Mouse (Mus musculus): ENCODE measurements around the gene Islr. TPM values are rescaled to one million over a fixed set of nuclear protein-coding genes. Genes with fewer than 3 reads are reported as not detected.

Islr gene
- polyA plus RNA-seq, 1 experiment from 2014 or later, result 48.6 TPM

DNA sequence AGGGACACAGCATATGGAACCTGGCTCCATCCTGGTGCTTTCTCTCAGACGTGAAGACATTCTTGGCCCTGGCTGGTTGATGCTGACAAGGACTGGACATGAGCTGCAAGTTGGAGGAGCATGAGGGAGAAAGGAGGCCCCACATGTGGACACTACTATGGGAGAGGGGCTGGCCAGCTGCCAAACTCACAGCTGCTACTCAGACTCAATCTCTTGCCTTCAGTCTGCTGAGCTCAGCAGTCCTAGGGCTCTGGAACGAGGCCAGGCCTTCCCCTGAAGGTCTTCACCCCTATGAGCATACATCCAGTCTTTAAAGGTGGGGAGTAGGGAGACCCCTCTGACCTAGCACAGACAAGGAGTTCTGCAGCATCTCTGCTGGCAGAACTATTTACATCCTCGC, 48.7 kb downstream of the Islr start:
- WGBS, result 39% methylated on average over 3 of the region's 3 CpGs
- Histone ChIP-seq H3K27ac (ENCODE audit: low read depth, low read length) (peak overlapping the region; percentile 56; the same call in 1 of the 2 replicates), H3K9ac (ENCODE audit: low read depth, low read length) (no peak overlapping the region), H3K4me3 (ENCODE audit: low read length) (no peak overlapping the region), H3K9me3 (ENCODE audit: control insufficient read depth, low read length) (no peaks in the 10 kb centered on the region), H3K36me3 (ENCODE audit: control insufficient read depth, insufficient read depth, low read length) (peaks cover 33% of the 10 kb centered on the region), H3K4me1 (ENCODE audit: control insufficient read depth, insufficient read depth, low read length) (peaks cover 40% of the 10 kb centered on the region), H3K4me2 (replicated peaks; ENCODE audit: low read depth, low read length) (no peak overlapping the region), H3K27me3 (ENCODE audit: control insufficient read depth, insufficient read depth, low read length) (no peaks in the 10 kb centered on the region)
- peak; percentile 32; the same call in 1 of the 2 replicates for ATAC-seq (ENCODE audit: low FRiP score, low TSS enrichment)

DNA sequence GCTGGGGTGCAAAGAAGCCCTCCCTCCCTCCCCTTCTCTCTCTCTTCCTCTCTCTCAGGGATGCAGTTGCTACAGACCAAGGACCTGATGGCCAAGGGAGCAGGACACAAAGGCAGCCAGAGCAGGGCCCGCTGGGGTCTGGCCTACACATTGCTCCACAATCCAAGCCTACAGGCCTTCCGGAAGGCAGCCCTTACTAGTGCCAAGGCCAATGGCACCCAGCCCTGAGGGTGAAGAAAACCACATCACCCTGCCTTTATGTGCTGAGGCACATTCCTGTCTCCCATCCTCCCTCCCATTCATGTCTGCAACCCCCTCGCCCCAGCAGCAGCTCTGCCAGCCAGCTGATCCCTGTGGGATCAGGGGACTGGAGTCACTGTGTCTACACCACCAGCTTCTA, 51.0 kb downstream of the Islr start:
- H3K4me1 ChIP-seq (ENCODE audit: control insufficient read depth, insufficient read depth, low read length), result peaks cover 23% of the 10 kb centered on the region; the same call in 1 of the 2 replicates
- H3K4me3 ChIP-seq (ENCODE audit: low read length), result no peak overlapping the region
- 89% methylated on average over 3 of the region's 3 CpGs for WGBS
- peaks cover 37% of the 10 kb centered on the region for H3K36me3 ChIP-seq (ENCODE audit: control insufficient read depth, insufficient read depth, low read length)
- no peak overlapping the region for H3K4me2 ChIP-seq (replicated peaks; ENCODE audit: low read depth, low read length)
- H3K9me3 ChIP-seq (ENCODE audit: control insufficient read depth, low read length), result no peaks in the 10 kb centered on the region
- no peak for ATAC-seq (ENCODE audit: low FRiP score, low TSS enrichment)
- peak overlapping the region; percentile 59; the same call in 1 of the 2 replicates for H3K27ac ChIP-seq (ENCODE audit: low read depth, low read length)
- H3K9ac ChIP-seq (ENCODE audit: low read depth, low read length), result no peak overlapping the region
- no peaks in the 10 kb centered on the region for H3K27me3 ChIP-seq (ENCODE audit: control insufficient read depth, insufficient read depth, low read length)

DNA sequence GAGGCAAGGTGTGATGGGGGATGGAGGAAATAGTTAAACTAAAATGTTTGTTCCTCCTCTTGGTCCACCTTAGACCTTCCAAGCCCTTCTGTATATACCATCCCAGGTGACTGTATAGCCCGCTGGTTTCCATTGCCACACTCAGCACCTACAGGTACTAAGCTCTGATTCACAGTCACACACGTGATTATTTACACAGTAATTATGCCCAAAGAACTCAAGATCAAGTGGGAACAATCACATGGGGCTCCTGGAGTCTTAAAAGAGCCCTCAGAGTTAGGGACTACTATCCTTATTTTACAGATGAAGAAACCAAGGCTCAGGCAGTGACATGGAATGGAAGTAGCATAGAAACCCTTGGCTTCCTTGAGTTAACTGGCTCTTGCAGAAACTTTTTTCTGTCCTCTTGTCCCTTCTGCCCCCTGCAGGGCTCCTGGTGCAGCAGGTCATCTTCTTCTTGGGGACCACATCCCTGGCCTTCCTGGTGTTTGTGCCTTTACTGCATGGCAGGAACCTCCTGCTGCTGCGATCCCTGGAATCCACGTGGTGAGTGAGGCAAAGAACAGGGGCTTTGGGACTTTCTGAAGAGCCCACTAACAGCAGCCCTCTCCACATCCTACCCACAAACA, 53.3 kb downstream of the Islr start:
- no peaks in the 10 kb centered on the region for H3K9me3 ChIP-seq (ENCODE audit: control insufficient read depth, low read length)
- peaks cover 38% of the 10 kb centered on the region for H3K36me3 ChIP-seq (ENCODE audit: control insufficient read depth, insufficient read depth, low read length)
- H3K27me3 ChIP-seq (ENCODE audit: control insufficient read depth, insufficient read depth, low read length), result no peaks in the 10 kb centered on the region
- H3K9ac ChIP-seq (ENCODE audit: low read depth, low read length), result no peak overlapping the region
- H3K27ac ChIP-seq (ENCODE audit: low read depth, low read length), result no peak overlapping the region
- no peak overlapping the region for H3K4me2 ChIP-seq (replicated peaks; ENCODE audit: low read depth, low read length)
- 82% methylated on average over 4 of the region's 4 CpGs for WGBS
- H3K4me3 ChIP-seq (ENCODE audit: low read length), result no peak overlapping the region
- peaks cover 10% of the 10 kb centered on the region; the same call in 1 of the 2 replicates for H3K4me1 ChIP-seq (ENCODE audit: control insufficient read depth, insufficient read depth, low read length)
- no peak for ATAC-seq (ENCODE audit: low FRiP score, low TSS enrichment)

DNA sequence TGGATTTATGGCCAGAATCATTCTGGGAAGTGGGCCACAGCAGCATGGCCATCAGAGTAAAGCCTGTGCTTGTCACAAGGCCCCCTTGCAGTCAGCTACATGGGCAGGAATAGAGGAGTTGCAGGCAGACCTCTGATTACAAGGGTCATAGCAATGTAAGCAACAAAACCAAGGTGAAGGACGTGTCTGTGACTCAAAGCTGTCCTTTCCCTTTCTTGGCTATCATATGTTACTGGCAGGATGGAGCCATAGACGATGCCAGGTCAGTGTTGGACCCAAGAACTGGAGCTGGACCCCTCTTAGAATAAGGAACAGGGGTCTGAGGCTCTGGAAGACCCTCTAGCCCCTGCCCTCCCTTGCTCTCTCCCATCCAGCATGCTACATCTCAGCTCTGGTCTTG, 55.3 kb downstream of the Islr start:
- peaks cover 15% of the 10 kb centered on the region for H3K4me1 ChIP-seq (ENCODE audit: control insufficient read depth, insufficient read depth, low read length)
- H3K9me3 ChIP-seq (ENCODE audit: control insufficient read depth, low read length), result no peaks in the 10 kb centered on the region
- no peak overlapping the region for H3K27ac ChIP-seq (ENCODE audit: low read depth, low read length)
- peaks cover 34% of the 10 kb centered on the region for H3K36me3 ChIP-seq (ENCODE audit: control insufficient read depth, insufficient read depth, low read length)
- no peak overlapping the region for H3K9ac ChIP-seq (ENCODE audit: low read depth, low read length)
- 78% methylated on average over 2 of the region's 2 CpGs for WGBS
- no peak overlapping the region for H3K4me2 ChIP-seq (replicated peaks; ENCODE audit: low read depth, low read length)
- ATAC-seq (ENCODE audit: low FRiP score, low TSS enrichment), result no peak
- H3K4me3 ChIP-seq (ENCODE audit: low read length), result no peak overlapping the region
- no peaks in the 10 kb centered on the region for H3K27me3 ChIP-seq (ENCODE audit: control insufficient read depth, insufficient read depth, low read length)

DNA sequence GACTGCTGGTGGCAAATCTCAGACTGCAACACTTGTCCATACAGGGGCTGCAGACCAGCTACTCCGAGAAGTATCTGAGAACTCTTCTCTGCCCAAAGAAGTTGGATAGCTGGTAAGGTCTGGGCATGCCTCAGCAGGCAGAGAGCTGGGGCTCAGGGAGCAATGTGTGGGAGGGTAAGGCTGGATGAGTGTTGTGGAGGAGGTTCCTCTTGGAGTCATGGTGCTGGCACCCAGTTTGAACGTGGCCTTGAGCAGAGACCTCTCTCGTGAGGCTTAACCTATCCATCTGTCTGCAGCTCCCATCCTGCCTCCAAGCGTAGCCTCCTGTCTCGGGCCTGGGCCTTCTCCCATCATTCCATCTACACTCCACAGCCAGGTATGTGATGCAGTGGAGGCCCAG, 58.7 kb downstream of the Islr start:
- ATAC-seq (ENCODE audit: low FRiP score, low TSS enrichment), result peak; percentile 12; the same call in 1 of the 2 replicates
- H3K36me3 ChIP-seq (ENCODE audit: control insufficient read depth, insufficient read depth, low read length), result peaks cover 15% of the 10 kb centered on the region; the same call in 1 of the 2 replicates
- no peak overlapping the region for H3K9ac ChIP-seq (ENCODE audit: low read depth, low read length)
- no peaks in the 10 kb centered on the region for H3K27me3 ChIP-seq (ENCODE audit: control insufficient read depth, insufficient read depth, low read length)
- WGBS, result 50% methylated on average over 5 of the region's 5 CpGs
- H3K4me1 ChIP-seq (ENCODE audit: control insufficient read depth, insufficient read depth, low read length), result peaks cover 22% of the 10 kb centered on the region
- H3K27ac ChIP-seq (ENCODE audit: low read depth, low read length), result no peak overlapping the region
- H3K4me3 ChIP-seq (ENCODE audit: low read length), result no peak overlapping the region
- H3K4me2 ChIP-seq (replicated peaks; ENCODE audit: low read depth, low read length), result no peak overlapping the region
- H3K9me3 ChIP-seq (ENCODE audit: control insufficient read depth, low read length), result no peaks in the 10 kb centered on the region

DNA sequence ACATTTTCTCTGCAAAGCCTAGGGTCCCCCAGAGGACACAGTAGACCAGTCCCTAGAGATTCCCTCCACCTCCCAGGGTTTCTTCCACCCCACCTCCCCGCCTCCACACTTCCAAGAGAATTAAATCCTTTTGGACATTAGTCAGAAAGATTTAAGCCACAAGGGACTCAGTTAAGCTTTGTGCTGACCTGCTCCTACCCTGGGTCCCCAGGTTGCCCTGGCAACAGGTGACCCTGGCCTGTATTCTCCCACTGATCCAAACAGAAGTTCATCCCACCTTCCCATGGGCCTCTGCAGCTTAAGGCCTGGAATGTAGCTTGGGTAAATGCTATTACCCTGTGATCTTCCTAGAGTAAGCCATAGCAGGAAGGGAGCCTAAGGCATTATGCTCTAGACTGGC, 59.4 kb downstream of the Islr start:
- peak; percentile 25; the same call in 1 of the 2 replicates for ATAC-seq (ENCODE audit: low FRiP score, low TSS enrichment)
- Histone ChIP-seq H3K9me3 (ENCODE audit: control insufficient read depth, low read length) (no peaks in the 10 kb centered on the region), H3K4me3 (ENCODE audit: low read length) (no peak overlapping the region), H3K4me1 (ENCODE audit: control insufficient read depth, insufficient read depth, low read length) (peaks cover 29% of the 10 kb centered on the region), H3K9ac (ENCODE audit: low read depth, low read length) (no peak overlapping the region), H3K27me3 (ENCODE audit: control insufficient read depth, insufficient read depth, low read length) (no peaks in the 10 kb centered on the region), H3K36me3 (ENCODE audit: control insufficient read depth, insufficient read depth, low read length) (peaks cover 17% of the 10 kb centered on the region; the same call in 1 of the 2 replicates), H3K27ac (ENCODE audit: low read depth, low read length) (no peak overlapping the region), H3K4me2 (replicated peaks; ENCODE audit: low read depth, low read length) (no peak overlapping the region)
- WGBS, result 41% methylated on average over 1 of the region's 1 CpGs

DNA sequence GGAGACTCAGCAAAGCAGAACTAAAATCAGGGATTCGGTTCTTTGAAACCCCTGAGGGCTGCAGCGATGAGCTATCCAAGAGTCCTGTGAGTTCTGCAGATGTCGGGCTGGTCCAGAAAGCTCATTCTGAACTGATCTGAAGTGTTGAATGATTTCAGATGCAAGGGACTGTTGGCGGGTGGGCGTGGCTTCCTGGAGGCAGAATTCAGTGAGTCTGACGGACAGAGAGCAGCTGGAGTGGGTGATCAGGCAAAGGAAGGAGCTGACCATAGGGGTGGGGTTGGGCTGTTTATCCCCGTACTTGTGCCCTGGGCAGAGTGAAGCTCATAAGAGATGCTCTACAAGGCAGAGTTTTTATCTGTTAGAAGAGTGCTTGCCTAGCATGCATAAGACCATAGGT, 60.7 kb downstream of the Islr start:
- peaks cover 17% of the 10 kb centered on the region; the same call in 1 of the 2 replicates for H3K36me3 ChIP-seq (ENCODE audit: control insufficient read depth, insufficient read depth, low read length)
- 34% methylated on average over 7 of the region's 7 CpGs for WGBS
- H3K4me1 ChIP-seq (ENCODE audit: control insufficient read depth, insufficient read depth, low read length), result peaks cover 29% of the 10 kb centered on the region
- no peak overlapping the region for H3K4me2 ChIP-seq (replicated peaks; ENCODE audit: low read depth, low read length)
- no peaks in the 10 kb centered on the region for H3K27me3 ChIP-seq (ENCODE audit: control insufficient read depth, insufficient read depth, low read length)
- H3K4me3 ChIP-seq (ENCODE audit: low read length), result no peak overlapping the region
- ATAC-seq (ENCODE audit: low FRiP score, low TSS enrichment), result no peak
- H3K9me3 ChIP-seq (ENCODE audit: control insufficient read depth, low read length), result no peaks in the 10 kb centered on the region
- H3K27ac ChIP-seq (ENCODE audit: low read depth, low read length), result peak overlapping the region; percentile 25; the same call in 1 of the 2 replicates
- no peak overlapping the region for H3K9ac ChIP-seq (ENCODE audit: low read depth, low read length)

DNA sequence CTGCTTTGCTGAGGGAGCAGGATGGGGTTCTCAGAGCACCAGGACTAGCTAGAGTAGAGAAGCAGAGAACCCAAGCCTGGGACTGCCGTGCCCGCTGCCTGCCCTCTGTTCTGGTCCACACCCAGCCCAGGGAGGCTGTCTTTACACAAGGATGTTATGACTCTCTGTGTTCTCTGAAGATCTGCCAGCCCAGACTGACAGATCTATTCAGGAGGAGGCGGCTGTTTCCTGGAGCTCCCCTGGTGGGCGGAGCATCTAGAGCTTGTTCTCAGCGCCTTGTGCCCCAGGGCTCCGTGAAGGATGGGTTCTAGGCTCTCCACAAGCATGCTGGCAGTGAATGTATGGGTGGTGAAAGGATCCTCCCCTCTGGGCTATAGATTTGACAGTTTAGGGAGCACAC, 64.2 kb downstream of the Islr start:
- Histone ChIP-seq H3K9me3 (ENCODE audit: control insufficient read depth, low read length) (no peaks in the 10 kb centered on the region), H3K9ac (ENCODE audit: low read depth, low read length) (no peak overlapping the region), H3K4me2 (replicated peaks; ENCODE audit: low read depth, low read length) (no peak overlapping the region), H3K4me1 (ENCODE audit: control insufficient read depth, insufficient read depth, low read length) (peaks cover 49% of the 10 kb centered on the region), H3K27ac (ENCODE audit: low read depth, low read length) (no peak overlapping the region), H3K27me3 (ENCODE audit: control insufficient read depth, insufficient read depth, low read length) (no peaks in the 10 kb centered on the region), H3K4me3 (ENCODE audit: low read length) (no peak overlapping the region), H3K36me3 (ENCODE audit: control insufficient read depth, insufficient read depth, low read length) (peaks cover 12% of the 10 kb centered on the region; the same call in 1 of the 2 replicates)
- ATAC-seq (ENCODE audit: low FRiP score, low TSS enrichment), result no peak
- 46% methylated on average over 6 of the region's 6 CpGs for WGBS

DNA sequence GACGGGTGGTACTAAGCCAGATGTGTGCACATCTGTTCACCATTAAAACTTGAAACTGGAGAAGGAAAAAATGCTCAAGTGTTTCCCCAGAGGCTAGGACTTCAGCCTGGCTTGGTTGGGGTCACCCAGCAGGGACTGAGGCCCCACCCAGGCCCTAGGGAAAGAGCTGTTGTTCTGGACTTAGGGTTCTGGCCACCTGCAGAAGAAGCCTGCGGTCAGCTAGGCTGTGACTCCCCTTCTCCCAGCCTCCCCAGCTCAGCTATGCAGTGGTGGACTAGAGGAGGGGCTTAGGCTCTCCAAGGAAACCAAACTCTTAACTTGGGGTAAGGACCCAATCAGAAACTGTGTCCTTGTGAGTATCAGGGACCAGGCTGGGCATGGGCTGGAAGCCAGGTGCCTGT, 68.2 kb downstream of the Islr start:
- H3K36me3 ChIP-seq (ENCODE audit: control insufficient read depth, insufficient read depth, low read length), result peaks cover 8% of the 10 kb centered on the region; the same call in 1 of the 2 replicates
- H3K9me3 ChIP-seq (ENCODE audit: control insufficient read depth, low read length), result no peaks in the 10 kb centered on the region
- 0 out of 2 replicates have a peak overlapping the region, but pooled peaks have one; percentile 34 for H3K9ac ChIP-seq (ENCODE audit: low read depth, low read length)
- no peak; the same call in 1 of the 2 replicates for ATAC-seq (ENCODE audit: low FRiP score, low TSS enrichment)
- H3K27me3 ChIP-seq (ENCODE audit: control insufficient read depth, insufficient read depth, low read length), result no peaks in the 10 kb centered on the region
- peak overlapping the region; percentile 15 for H3K4me3 ChIP-seq (ENCODE audit: low read length)
- peaks cover 65% of the 10 kb centered on the region for H3K4me1 ChIP-seq (ENCODE audit: control insufficient read depth, insufficient read depth, low read length)
- 20% methylated on average over 2 of the region's 2 CpGs for WGBS
- peak overlapping the region; percentile 21 for H3K4me2 ChIP-seq (replicated peaks; ENCODE audit: low read depth, low read length)
- peak overlapping the region; percentile 74; the same call in 1 of the 2 replicates for H3K27ac ChIP-seq (ENCODE audit: low read depth, low read length)

All from kidney, embryonic 14.5 days (tissue).